ENCODE assay signal across 29 mouse cellular contexts in genomic region chr1:151104806-151105205, GRCm38 (mm10).
A peak's percentile ranks its signal among the peaks of the same experiment; 100 is the strongest.
DNase-seq lines count a peak whose midpoint lies in the region; ATAC-seq and TF ChIP-seq lines count a peak whose summit lies in the region.
"Had no signal": no experiment of that assay in that cellular context is flagged by ENCODE, and none has a peak within 500 bp of the region (broad histone marks: within the 10 kb centered on the region; RNA-seq: fewer than 3 reads in every experiment).

No protein-coding gene starts in this region.

- no peak for TF ChIP-seq EP300 in heart, adult 2 months (IDR thresholded peaks at IDR 0.05; ENCODE audit: insufficient read depth, low read depth, low read length)

- peaks cover 14% of the 10 kb centered on the region for H3K4me1 ChIP-seq in heart, adult 2 months (ENCODE audit: control insufficient read depth, insufficient read depth, low read length)
- peaks cover 53% of the 10 kb centered on the region for H3K4me1 ChIP-seq in liver, embryonic 15.5 days (replicated peaks)
- H3K4me1 ChIP-seq in liver, embryonic 12.5 days = peaks cover 63% of the 10 kb centered on the region
- peaks cover 20% of the 10 kb centered on the region for H3K4me1 ChIP-seq in bone marrow macrophage, adult 2 months (ENCODE audit: control insufficient read depth, insufficient read depth, low read length)
- peaks cover 11% of the 10 kb centered on the region for H3K4me1 ChIP-seq in limb, embryonic 10.5 days
- H3K4me1 ChIP-seq: forebrain, embryonic 12.5 days; forebrain, embryonic 15.5 days had no signal

- WGBS in heart, adult 2 months = 49% methylated on average over 2 of the region's 2 CpGs
- WGBS in liver, embryonic 15.5 days (ENCODE audit: insufficient replicate concordance) = 55% methylated on average over 2 of the region's 2 CpGs
- WGBS in liver, embryonic 12.5 days (ENCODE audit: insufficient replicate concordance) = 70% methylated on average over 2 of the region's 2 CpGs
- WGBS in limb, embryonic 10.5 days = 97% methylated on average over 2 of the region's 2 CpGs

- no peak overlapping the region for H3K4me2 ChIP-seq in liver, embryonic 15.5 days
- H3K4me2 ChIP-seq in liver, embryonic 12.5 days = no peak overlapping the region
- H3K4me2 ChIP-seq: embryonic facial prominence, embryonic 13.5 days; forebrain, embryonic 12.5 days; forebrain, embryonic 15.5 days; heart, embryonic 12.5 days; heart, embryonic 15.5 days; hindbrain, embryonic 14.5 days had no signal

- no peak for TF ChIP-seq POLR2A in heart, adult 2 months (IDR thresholded peaks at IDR 0.05; ENCODE audit: insufficient read depth, low read depth, low read length)
- TF ChIP-seq POLR2A in bone marrow macrophage, adult 2 months (IDR thresholded peaks at IDR 0.05; ENCODE audit: borderline replicate concordance, low read depth, low read length) = no peak

- H3K9me3 ChIP-seq in liver, embryonic 15.5 days (replicated peaks) = no peaks in the 10 kb centered on the region
- peaks cover 8% of the 10 kb centered on the region; the same call in 1 of the 2 replicates for H3K9me3 ChIP-seq in liver, embryonic 12.5 days (replicated peaks)
- H3K9me3 ChIP-seq in limb, embryonic 10.5 days (replicated peaks) = no peaks in the 10 kb centered on the region
- H3K9me3 ChIP-seq: embryonic facial prominence, embryonic 10.5 days; embryonic facial prominence, embryonic 13.5 days; forebrain, embryonic 12.5 days; forebrain, embryonic 15.5 days; heart, embryonic 12.5 days; heart, embryonic 15.5 days had no signal

- H3K9ac ChIP-seq in heart, adult 2 months (ENCODE audit: low read depth, low read length) = no peak overlapping the region
- no peak overlapping the region for H3K9ac ChIP-seq in liver, embryonic 15.5 days
- H3K9ac ChIP-seq in liver, embryonic 12.5 days = no peak overlapping the region
- H3K9ac ChIP-seq: embryonic facial prominence, embryonic 13.5 days; forebrain, embryonic 12.5 days; forebrain, embryonic 15.5 days; heart, embryonic 12.5 days; heart, embryonic 15.5 days; hindbrain, embryonic 14.5 days had no signal

- no peak for TF ChIP-seq CTCF in heart, adult 2 months (IDR thresholded peaks at IDR 0.05)
- no peak for TF ChIP-seq CTCF in bone marrow macrophage, adult 2 months (IDR thresholded peaks at IDR 0.05; ENCODE audit: low read depth, low read length)

- H3K36me3 ChIP-seq in heart, adult 2 months (ENCODE audit: control insufficient read depth, insufficient read depth, low read length) = peaks cover 8% of the 10 kb centered on the region
- no peaks in the 10 kb centered on the region for H3K36me3 ChIP-seq in liver, embryonic 15.5 days (replicated peaks)
- H3K36me3 ChIP-seq in liver, embryonic 12.5 days = no peaks in the 10 kb centered on the region
- H3K36me3 ChIP-seq in limb, embryonic 10.5 days = no peaks in the 10 kb centered on the region
- H3K36me3 ChIP-seq: embryonic facial prominence, embryonic 10.5 days; embryonic facial prominence, embryonic 13.5 days; forebrain, embryonic 12.5 days; forebrain, embryonic 15.5 days; G1E; heart, embryonic 12.5 days; heart, embryonic 15.5 days had no signal

- H3K4me3 ChIP-seq in heart, adult 2 months = no peak overlapping the region
- H3K4me3 ChIP-seq in liver, embryonic 15.5 days (replicated peaks) = no peak overlapping the region
- no peak overlapping the region for H3K4me3 ChIP-seq in liver, embryonic 12.5 days
- no peak overlapping the region for H3K4me3 ChIP-seq in bone marrow macrophage, adult 2 months (ENCODE audit: insufficient read depth, low read length)
- no peak overlapping the region for H3K4me3 ChIP-seq in limb, embryonic 10.5 days
- H3K4me3 ChIP-seq: embryonic facial prominence, embryonic 10.5 days; embryonic facial prominence, embryonic 13.5 days; erythroblast, embryonic 14.5 days; forebrain, embryonic 12.5 days; forebrain, embryonic 15.5 days; heart, embryonic 12.5 days; heart, embryonic 15.5 days had no signal

- no peak for ATAC-seq in liver, embryonic 15.5 days (ENCODE audit: insufficient read depth)
- ATAC-seq in liver, embryonic 12.5 days = no peak
- ATAC-seq: forebrain, embryonic 15.5 days; hindbrain, postnatal 0 days; inflammation-experienced regulatory T-cells, adult 6 months; Patski had no signal

- no peak for DNase-seq in heart, adult 2 months
- DNase-seq in heart, adult 18-20 months = no peak
- peak; percentile 13 for DNase-seq in limb, embryonic 10.5 days (ENCODE audit: low spot score)
- no peak for DNase-seq in natural killer cell, adult 2 months (ENCODE audit: low spot score in 2 of 2)
- DNase-seq: B cell, adult 2 months; cerebellum, adult 11-12 months; cerebellum, adult 8-10 months; cerebellum, postnatal 10 days; cerebellum, postnatal 36 days; embryo, embryonic 11 days; gastrocnemius, postnatal 10 days; gastrocnemius, postnatal 36 days; heart, postnatal 4 days had no signal

- H3K27ac ChIP-seq in heart, adult 2 months = peak overlapping the region; percentile 88
- H3K27ac ChIP-seq in liver, embryonic 15.5 days (replicated peaks) = peak overlapping the region; percentile 21; the same call in 1 of the 2 replicates
- H3K27ac ChIP-seq in liver, embryonic 12.5 days = no peak overlapping the region
- H3K27ac ChIP-seq in bone marrow macrophage, adult 2 months (ENCODE audit: insufficient read depth, low read depth, low read length) = peak overlapping the region; percentile 13; the same call in 1 of the 2 replicates
- H3K27ac ChIP-seq in limb, embryonic 10.5 days = no peak overlapping the region
- H3K27ac ChIP-seq: embryonic facial prominence, embryonic 10.5 days; embryonic facial prominence, embryonic 13.5 days; forebrain, embryonic 12.5 days; forebrain, embryonic 15.5 days; heart, embryonic 15.5 days; hindbrain, embryonic 14.5 days; hindbrain, postnatal 0 days had no signal

- intact Hi-C loops in heart, adult 2 months (cut with DNase I) = loop anchor here (5.0 kb wide), 2 partner anchors 37 to 237 kb away; partner anchors contain the start of gene Ivns1abp

- H3K79me2 ChIP-seq in heart, adult 2 months (replicated peaks; ENCODE audit: control insufficient read depth, insufficient read depth, low read length) = no peaks in the 10 kb centered on the region

- no peaks in the 10 kb centered on the region for H3K27me3 ChIP-seq in heart, adult 2 months (ENCODE audit: control insufficient read depth, insufficient read depth, low read length)
- H3K27me3 ChIP-seq in liver, embryonic 15.5 days = peaks cover 11% of the 10 kb centered on the region; the same call in 1 of the 2 replicates
- peaks cover 9% of the 10 kb centered on the region; the same call in 1 of the 2 replicates for H3K27me3 ChIP-seq in liver, embryonic 12.5 days (replicated peaks)
- no peaks in the 10 kb centered on the region for H3K27me3 ChIP-seq in limb, embryonic 10.5 days (ENCODE audit: low read depth, poor library complexity, severe bottlenecking)
- H3K27me3 ChIP-seq: CH12.LX; embryonic facial prominence, embryonic 13.5 days; forebrain, embryonic 12.5 days; forebrain, embryonic 15.5 days; heart, embryonic 12.5 days; heart, embryonic 15.5 days; Patski had no signal

Comparison
In these comparisons a context has a peak if more than half of its experiments do, and no peak if none do; other contexts are left out.
1. H3K27ac ChIP-seq: peak in heart, adult 2 months (single experiment), liver, embryonic 15.5 days (single experiment) and bone marrow macrophage, adult 2 months (single experiment); none in liver, embryonic 12.5 days (single experiment) and limb, embryonic 10.5 days (single experiment).